Mouse (Mus musculus) adrenal gland, adult (tissue): ENCODE data around the gene Gdf1.
A peak's percentile ranks its signal among the peaks of the same experiment; 100 is the strongest.

ENCODE experiments used
- DNase-seq, 2 experiments: peaks; one replicate each; pipeline ENCODE4 v3.0.0; 2022 to 2023; ENCODE audit warnings: low spot score in 1 of 2; ENCODE audit not compliant: inconsistent age in 2 of 2

Gene Gdf1

DNA sequence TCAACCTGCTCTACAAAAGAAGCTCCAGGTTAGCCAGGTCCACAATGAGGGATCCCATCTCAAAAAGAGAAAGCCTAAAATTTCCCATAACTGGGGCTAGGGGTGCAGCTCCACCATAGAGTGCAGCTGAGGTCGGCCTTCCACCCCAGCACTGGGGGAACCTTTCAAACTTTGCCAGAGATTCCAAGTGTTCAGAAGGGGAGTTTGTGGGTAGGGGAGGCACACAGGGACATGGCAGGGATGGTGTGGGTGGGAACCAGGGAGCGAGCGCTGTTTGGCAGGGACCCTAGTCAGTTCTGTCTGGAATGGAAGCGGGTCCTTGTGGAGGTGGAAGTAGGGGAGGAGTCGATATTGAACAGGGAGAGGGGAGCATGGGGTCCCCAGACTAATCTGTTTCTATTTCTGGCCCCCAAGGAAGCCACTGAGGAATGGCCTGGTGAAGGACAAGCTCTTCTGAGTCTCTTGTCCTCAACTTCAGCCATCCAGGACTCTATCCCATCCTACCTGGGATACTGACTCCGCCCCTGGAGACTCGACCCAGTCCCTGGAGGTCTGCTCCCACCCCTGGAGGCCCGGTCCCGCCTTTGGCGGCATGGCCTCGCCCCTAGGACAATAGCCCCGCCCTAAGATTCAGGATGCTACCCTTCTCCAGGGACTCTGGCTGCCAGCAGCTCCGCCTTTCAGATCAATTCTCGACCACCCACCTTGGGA lies at the start of gene Gdf1:
Gene Gdf1, plus strand, starts transcription at position 694 of the 711 bp plus-strand sequence.
- DNase-seq, result no peak

DNA sequence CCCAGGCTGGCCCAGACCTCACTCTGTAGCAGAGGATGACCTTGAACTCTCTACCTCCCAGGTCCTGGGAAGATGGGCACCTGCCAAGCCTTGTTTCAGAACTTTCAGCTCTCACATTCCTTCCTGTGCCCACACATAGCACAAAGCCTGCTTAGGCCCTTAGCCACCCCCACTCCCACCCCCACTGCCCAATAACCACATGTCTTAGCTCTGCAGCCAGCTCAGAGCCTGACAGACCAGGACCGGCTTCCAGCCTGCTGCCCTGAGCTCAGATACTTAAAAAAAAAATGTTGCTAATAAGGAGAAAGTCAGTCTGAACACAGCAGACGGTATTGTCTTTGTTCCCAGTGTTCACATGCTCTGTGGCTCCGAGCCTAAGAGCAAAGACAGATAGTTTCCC lies 48.6 kb upstream of the Gdf1 start:
- DNase-seq, result peak in 1 of 2 experiments; percentile 63

DNA sequence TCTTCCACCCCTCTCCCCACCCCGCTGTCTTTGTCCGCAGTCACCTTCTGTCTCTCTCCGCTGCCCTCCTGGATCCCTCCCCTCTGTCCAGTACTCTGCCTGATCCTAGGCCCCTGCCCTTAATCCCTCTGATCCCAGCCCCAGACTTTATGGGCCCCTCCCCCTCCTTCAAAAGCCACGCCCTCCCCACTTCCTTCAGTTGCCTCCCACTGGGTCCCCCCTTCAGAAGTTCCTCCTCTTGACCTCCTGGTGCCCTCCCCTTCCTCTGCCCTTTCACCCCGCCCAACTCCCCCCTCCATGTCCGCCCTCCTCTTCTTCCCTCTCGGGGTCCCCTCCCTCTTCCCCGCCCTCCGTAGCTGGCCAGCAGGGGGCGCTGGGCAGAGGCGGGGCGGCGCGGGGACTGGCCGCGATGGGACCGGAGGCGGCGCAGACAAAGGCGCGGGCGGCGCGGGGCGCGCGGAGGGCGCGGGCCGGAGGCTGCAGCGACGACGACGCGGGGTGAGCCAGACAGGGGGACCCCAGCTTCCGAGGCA lies 46.9 kb upstream of the Gdf1 start, which contains the start of gene Homer3:
Gene Homer3, plus strand, starts transcription at position 225 of the 533 bp plus-strand sequence.
- peak; percentile 93 to 97 for DNase-seq

DNA sequence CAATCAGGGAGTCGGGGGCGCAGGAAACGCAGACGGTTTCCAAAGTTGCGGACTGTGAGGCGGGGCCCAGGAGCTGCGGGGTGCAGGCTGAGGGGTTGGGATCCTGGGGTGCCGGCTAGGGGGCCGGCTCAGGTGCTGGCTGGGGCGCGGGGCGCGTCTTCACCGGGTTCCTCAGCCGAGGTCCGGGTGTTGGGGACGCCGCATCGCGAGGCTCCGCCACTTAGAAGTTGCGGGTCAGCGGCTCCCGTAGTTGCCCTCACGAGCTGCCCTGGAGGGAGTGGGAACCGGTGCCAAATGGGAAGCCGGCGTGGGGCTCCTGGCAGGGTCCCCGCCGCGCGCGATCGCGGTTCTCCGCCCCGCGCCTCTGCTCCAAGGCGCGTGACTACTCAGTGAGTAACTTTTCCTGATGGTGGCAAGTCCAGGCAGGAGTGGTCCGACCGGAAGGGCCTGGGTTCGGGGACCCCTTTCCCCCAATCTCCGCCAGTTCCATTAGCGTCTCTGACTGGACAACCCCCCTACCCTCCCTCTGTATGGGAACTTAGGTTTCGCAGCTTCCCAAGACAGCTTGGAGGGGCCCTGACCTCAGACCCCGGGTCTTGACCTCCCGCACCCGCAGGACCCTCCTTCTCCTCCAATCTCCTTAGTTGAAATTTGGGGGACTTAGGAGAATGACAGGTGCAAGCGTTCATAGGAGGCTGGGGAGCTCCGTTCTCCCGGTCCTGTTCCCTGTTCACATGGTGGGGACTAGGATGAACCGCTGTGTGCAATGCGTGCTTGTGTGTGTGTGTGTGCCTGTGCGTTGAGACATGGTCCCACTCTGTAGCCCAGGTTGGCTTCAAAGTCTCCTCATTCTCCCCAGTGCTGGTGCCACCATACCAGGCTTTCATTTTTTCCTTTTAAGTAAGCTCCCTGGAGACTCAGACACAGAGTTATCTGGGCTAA lies 46.2 kb upstream of the Gdf1 start:
- no peak for DNase-seq

DNA sequence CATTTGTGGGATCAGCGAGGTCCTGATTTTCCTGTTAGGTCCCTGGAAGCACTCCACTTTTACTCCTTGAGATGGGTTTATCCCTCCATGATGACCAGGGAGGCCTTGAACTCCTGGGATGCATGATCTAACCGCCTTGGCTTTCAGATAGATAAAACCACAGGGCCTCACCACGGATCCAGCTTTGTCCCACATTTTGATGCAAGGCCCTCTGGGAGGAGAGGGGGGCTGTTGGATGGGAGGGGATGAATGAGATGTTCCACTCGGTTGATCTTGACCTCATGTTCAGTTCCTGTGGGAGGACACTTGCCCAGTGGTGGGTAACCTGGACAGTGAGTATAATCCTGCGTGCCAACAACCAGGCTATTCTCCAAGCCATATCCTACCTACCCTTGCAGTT lies 45.2 kb upstream of the Gdf1 start:
- DNase-seq, result no peak

DNA sequence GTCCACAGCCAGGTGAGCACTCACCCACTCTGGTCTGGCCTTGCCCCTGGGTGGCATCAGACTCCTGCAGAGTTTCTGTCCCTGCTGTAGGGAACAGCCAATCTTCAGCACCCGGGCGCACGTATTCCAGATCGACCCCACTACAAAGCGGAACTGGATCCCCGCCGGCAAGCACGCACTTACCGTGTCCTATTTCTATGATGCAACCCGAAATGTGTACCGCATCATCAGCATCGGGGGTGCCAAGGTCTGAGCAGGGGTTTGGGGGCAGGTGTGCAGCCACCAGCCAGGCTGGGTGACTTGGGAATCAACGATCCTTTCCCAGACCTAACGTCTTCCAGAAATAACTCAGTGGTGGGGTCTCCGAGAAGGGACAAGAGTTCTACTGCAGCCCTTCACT lies 44.3 kb upstream of the Gdf1 start:
- no peak for DNase-seq

DNA sequence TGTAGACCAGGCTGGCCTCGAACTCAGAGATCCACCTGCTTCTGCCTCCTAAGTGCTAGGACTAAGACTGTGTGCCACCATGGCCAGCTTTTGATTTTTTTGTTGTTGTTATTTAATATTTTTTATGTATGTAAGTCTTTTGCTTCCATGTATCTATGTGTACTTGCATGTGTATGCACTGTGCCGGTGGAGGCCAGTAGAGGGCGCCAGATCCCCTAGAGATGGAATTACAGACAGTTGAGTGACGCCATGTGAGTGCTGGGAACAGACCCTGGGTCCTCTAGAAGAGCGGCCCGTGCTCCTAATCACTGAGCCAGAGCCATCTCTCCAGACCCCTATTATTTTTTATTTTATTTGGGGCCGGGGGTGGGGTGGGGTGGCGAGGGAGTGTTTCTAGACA lies 42.9 kb upstream of the Gdf1 start:
- no peak for DNase-seq

DNA sequence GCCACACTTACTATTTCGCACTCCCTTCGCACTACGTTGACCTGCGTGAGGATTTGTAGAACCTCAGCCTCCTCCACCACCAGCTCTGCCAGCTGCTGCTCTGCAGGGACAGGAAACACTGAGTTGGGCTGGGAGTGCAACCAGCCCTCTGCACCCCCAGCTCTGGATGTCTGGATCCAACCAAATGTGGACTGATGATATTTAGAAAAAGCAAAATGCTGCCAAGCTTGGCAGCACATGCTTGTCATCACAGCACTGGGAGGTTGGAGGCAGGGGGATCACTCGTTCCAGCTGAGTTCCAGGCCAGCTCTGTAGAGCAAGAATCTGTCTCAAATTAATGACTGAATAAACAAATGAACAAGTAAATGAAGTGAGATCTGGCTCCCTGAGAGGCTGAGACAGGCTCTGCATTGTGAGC lies 35.6 kb upstream of the Gdf1 start:
- no peak for DNase-seq

DNA sequence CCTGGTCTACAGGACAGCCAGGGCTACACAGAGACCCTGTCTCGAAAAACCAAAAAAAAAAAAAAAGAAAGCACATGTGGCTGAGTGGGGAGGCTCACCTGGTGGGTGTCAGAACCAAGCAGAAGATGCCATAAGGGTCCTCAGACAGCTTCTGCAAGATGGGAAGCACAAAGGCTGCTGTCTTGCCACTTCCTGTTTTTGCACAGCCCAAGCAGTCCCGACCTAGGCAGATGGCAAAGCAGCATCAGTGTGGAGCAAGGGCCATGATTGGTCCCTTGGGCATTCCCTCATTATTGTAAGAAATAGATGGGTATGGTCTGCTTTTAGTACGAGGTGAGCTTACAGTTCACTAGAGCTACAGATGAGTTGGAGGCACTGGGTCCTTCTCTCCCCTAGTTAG lies 28.7 kb upstream of the Gdf1 start:
- DNase-seq, result no peak

DNA sequence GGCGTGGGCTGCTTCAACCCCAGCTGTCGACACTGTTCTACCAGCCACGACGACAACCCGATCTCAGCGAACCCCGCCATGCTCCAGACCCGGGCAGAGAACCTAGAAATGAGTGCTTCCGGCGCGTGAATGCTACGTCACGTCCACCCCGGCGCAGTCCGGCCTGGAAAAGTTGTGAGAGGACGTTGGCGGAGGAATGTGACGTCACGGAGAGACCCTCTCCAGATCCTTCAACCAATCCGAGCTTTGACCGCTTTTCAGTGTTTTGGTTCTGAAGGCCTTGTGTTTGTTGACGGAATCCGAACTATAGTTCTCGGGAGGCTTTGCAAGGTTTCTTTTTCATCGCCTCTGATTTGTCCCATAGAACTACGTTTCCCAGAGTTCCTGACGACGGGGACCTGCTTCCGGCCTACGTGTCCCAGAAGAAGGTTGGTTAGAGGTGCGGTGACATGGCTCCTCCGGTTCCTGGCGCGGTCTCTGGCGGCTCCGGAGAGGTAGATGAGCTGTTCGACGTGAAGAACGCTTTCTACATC lies 27.2 kb upstream of the Gdf1 start, which contains the start of the genes Ddx49 and Cope:
Gene Ddx49, minus strand, starts transcription at position 132 of the 533 bp plus-strand sequence.
Gene Cope, plus strand, starts transcription at position 161 of the 533 bp plus-strand sequence.
- DNase-seq, result peak; percentile 94 to 98

DNA sequence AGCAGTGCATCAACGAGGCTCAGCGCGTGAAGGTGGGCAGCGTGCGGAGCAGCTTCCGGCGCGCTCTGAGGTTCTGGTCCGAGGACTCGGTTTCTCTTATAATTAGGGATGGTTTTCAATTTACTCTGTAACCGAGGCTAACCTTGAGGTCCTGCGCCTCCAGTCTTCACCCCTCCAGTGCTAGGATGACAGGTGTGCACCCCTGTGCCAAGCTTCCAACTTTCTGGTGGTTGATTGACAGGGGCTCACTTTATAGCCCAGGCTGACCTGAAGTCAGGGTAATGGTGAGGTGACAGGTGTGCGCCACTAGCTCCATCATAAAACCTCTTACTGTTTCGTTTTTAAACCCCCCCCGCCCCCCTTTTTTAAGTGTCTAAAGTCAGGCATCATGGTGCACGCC lies 26.7 kb upstream of the Gdf1 start:
- DNase-seq, result no peak

DNA sequence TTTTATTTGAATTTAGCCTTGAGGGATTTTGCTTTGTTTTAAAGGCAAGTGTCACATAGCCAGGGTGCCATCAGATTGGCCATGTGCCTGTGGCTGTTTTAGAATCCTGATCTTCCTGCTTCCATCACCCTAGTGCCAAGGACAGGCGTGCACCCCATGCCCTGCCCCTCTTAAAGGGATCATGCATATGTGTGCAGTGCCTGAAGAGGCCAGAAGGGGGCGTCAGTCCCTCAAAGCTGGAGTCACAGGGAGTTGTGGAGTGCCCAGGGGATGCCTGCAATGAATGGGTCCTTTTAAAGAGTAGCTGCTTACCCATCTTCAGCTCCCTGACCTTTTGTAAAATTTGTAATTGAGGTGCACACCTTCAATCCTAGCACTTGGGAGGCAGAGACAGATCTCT lies 20.3 kb upstream of the Gdf1 start:
- peak in 1 of 2 experiments; percentile 69 for DNase-seq

DNA sequence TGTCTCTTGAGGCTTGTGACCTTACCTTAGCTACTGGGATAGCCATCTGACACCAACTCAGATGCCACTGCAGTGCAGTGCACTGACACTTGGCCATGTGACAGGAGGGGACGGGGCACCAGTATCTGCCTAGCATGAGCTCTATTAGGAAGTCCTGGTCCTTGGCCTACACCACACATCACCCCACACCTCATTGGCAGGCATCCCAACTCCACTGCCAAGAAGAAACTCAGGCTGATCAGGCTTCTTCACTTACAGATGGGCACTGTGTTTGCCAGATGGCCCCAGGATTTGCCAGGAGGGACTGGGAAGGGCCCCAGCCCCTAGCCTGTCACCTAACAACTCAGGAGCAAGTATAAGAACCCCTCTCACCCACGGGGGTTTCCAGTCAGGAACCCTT lies 16.2 kb upstream of the Gdf1 start:
- DNase-seq, result peak in 1 of 2 experiments; percentile 67

DNA sequence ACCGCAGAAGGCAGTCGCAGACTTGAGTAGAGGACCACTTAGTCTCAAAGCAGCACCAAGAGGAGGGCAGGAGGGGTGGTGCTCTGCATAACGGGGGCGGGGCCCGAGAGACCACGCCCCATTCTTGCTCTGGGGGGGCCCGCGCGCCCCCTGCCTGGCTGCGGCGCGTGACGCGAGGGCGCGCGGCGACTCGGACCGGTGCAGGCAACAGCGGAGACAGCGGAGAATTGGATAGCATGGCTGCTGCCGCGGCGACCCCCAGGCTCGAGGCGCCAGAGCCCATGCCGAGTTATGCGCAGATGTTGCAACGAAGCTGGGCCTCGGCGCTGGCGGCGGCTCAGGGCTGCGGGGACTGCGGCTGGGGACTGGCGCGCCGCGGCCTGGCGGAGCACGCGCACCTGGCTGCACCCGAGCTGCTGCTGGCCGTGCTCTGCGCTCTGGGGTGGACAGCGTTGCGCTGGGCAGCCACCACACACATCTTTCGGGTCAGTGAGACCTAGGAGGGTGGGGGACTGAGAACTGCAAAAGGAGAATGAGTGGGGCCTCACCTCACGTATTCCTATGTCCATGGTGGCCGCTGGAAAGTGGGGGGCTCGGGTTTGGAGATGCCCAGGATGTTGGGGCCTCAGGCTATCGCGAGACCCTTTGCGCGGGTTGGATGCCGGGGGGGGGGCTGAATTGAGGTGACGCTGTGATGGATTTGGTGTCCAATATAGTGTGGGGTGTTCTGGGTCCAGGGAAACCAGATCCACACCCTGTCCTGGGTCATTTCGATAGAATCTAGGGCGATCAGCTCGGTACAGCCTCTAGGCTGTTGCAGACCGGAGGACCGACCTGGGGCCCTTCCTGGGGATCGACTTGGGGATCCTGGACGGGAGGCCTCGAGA lies 13.8 kb upstream of the Gdf1 start, which contains the start of gene Cers1:
Gene Cers1, plus strand, starts transcription at position 152 of the 887 bp plus-strand sequence.
- peak; percentile 74 to 88 for DNase-seq

DNA sequence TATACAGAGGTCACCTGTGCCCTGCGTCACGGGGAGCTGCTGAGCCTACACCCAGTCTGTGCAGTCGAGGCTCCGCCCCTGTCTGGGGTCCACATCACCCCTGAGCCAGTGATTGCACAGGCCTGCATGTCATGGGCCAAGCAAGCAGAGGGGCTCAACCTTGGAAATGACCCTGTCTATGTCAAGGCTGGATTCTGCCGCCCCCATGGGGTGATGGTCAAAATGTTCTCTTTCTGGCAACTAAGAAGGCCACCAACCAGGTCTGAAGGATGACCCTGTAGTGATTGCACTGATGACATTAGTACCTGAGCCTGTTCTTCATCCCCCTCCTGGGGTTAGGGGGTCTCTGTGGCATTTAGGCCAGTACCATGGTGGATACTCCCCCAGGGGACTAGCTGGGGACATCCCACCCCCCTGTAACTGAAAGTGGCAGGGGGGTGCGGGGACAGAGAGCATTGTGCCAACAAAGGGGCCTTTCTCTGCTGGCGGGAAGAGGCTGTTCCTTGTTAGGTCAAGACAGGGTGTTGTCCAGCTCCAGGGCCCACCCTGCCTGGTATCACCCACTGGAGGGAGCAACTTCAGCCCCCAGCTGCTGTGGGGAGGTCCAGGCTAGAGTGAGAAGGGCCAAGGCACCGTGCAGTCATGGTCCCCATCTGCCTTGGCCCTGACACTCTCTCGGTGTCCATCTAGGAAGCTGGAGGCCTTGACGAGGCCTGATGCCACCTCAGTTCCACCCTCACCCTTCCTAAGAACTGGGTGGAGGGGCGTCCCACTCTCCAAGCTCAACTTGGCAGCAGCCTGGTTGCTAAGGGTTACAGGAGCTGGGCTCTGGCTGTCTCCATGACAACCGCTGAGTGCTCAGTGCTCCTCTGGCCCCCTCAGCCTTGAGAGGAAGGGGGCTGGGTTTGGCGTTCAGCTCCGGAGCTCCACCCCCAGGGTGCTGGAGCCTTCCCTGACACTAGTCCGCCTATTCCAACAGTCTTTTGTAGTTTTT lies 12.8 kb upstream of the Gdf1 start:
- DNase-seq, result peak; percentile 50 to 70

DNA sequence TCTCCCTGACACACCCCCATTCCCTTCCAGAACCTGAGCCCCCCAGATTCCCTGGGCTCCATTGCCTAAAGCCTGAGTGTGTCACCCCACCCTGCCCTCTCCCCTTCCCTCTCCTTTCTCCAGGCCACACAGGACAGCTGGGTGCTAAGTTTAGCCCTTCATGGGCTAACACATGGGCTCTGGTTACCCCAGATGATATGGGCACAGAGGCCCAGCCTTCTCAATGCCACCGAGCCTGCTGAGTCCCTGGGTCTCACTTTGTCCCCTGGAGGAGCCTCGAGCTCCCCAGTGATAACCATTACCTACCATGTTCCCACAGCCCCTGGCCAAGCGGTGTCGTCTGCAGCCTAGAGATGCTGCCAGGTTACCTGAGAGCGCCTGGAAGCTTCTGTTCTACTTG lies 11.7 kb upstream of the Gdf1 start:
- no peak for DNase-seq

DNA sequence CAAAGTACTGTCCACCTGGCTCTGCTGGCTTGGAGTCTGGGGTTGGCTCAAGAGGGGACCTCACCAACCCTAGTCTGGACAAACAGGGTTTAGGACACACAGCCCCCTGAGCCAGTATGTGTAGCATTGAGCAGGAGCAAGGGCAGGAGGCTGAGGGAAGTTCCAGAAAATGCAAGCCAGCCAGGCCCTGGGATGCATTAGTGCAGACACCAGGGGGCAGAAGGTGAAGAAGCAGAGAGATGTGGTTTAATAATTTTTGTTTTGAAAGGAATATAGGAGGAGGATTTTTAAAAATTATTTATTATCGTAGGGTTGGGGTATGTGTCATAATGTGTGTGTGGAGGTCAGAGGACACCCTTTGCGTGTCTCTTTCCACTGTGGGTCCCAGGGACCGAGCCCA lies 5.9 kb upstream of the Gdf1 start:
- no peak for DNase-seq

DNA sequence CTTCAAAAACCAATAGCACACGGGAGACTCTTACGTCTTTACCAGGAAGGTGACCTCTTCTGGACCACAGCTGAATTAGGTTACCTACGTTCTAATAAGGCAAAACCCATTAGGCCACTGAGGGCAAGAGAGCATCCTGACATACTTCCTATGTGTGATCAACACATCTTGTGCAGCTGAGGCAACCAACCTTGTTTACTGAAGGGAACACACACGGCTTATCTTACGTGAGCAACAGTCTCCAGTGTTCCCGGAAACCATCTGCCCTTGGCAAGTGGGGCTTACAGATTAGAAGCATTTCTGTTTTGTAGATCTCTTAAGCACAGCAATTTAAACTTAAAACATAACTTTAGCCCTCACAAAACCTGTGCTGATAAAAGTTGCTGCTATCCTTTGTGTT lies 2.1 kb upstream of the Gdf1 start:
- DNase-seq, result no peak
